Mouse (Mus musculus) limb, embryonic 15.5 days (tissue): ENCODE results near the gene Bbs1. TPM values are rescaled to one million over a fixed set of nuclear protein-coding genes. Genes with fewer than 3 reads are reported as not detected.
"Not testable (repeated sequence)": the region's sequence is repeated elsewhere in the genome, so short reads cannot be mapped to it uniquely, and the experiment has no call there.

Source experiments
- ATAC-seq: fragments of 200-750 bp; cut with Nextera tagmentation; 2 replicates; pipeline ENCODE4 v1.8.0; 2017; ENCODE audit warnings: low read depth, moderate TSS enrichment; ENCODE audit not compliant: insufficient number of reproducible peaks, low FRiP score, low TSS enrichment
- H3K27ac ChIP-seq: fragments of 300-500 bp; sonication (generic); 2 replicates; pipeline ENCODE4 v1.5.1; 2015; ENCODE audit warnings: moderate library complexity, mild to moderate bottlenecking, inconsistent platforms
- H3K27me3 ChIP-seq: fragments of 300-500 bp; sonication (generic); 2 replicates; pipeline ENCODE4 v1.6.1; 2015; ENCODE audit warnings: inconsistent platforms
- H3K36me3 ChIP-seq: fragments of 300-500 bp; sonication (generic); 2 replicates; pipeline ENCODE4 v1.6.1; 2015; ENCODE audit warnings: inconsistent platforms
- H3K4me1 ChIP-seq: fragments of 300-500 bp; sonication (generic); 2 replicates; pipeline ENCODE4 v1.6.1; 2015; ENCODE audit warnings: inconsistent platforms
- H3K4me2 ChIP-seq: fragments of 300-500 bp; sonication (generic); 2 replicates; pipeline ENCODE4 v1.6.1; 2015; ENCODE audit warnings: mild to moderate bottlenecking, inconsistent platforms
- H3K4me3 ChIP-seq: fragments of 300-500 bp; sonication (generic); 2 replicates; pipeline ENCODE4 v1.5.1; 2015; ENCODE audit warnings: mild to moderate bottlenecking, inconsistent platforms
- H3K9ac ChIP-seq: fragments of 300-500 bp; sonication (generic); 2 replicates; pipeline ENCODE4 v1.6.1; 2015; ENCODE audit warnings: inconsistent platforms
- H3K9me3 ChIP-seq: fragments of 300-500 bp; sonication (generic); 2 replicates; pipeline ENCODE4 v1.6.1; 2016; ENCODE audit warnings: inconsistent platforms
- WGBS: fragments of 180-500 bp; shearing (Covaris S2); methylation state at CpG from one replicate; pipeline ENCODE4 v1.1.7; 2015; 5-methylcytosine and 5-hydroxymethylcytosine counted together
- polyA plus RNA-seq: library from polyadenylated mRNA; unstranded; fragments of >200 nt; fragmentation: Nextera tagmentation; extraction: Ambion mirVana; gene quantifications from 2 replicates; pipeline ENCODE4 v1.2.1, GENCODE M21; 2015

Bbs1 gene
- polyA plus RNA-seq, result 3.0 and 3.3 TPM in 2 replicates

- no peak for ATAC-seq
- peaks cover 42% of the 10 kb centered on the region for H3K36me3 ChIP-seq
- WGBS, result 7% methylated on average over 31 of the region's 31 CpGs
These were observed at the start of gene Bbs1 for GRCm38 (mm10) chr19:4905979-4906794. Gene Bbs1 (minus strand): TSS chr19:4906628.

DNA sequence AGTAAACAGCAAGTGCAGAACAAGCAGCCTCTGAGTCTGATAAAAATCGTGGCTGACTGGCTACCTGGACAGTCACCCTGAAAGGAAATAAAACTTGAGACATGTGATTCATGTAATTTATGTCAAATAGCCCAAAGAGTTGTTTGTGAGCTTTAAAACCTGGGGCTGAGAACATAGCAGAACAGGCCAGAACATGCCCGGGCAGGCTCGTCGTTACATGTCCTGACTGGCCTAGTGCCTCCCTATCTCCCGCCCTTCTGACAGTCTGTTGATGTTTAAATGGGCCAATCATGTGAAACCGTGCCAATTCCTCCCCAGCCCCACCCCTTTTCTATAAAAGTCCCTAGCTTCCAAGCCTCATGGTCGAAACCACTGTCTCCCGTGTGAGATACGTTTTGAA, 42.2 kb upstream of the Bbs1 start:
- ATAC-seq, H3K9ac ChIP-seq, H3K9me3 ChIP-seq, H3K4me1 ChIP-seq, H3K27me3 ChIP-seq, H3K27ac ChIP-seq, H3K36me3 ChIP-seq, H3K4me2 ChIP-seq, H3K4me3 ChIP-seq: not testable (repeated sequence)
- 78% methylated on average over 9 of the region's 9 CpGs for WGBS

More at GRCm38 (mm10) chr19:4905979-4906794, at the start of gene Bbs1:
- Histone ChIP-seq H3K9ac (0 out of 2 replicates have a peak within 1 kb of the TSS, but pooled peaks have one; percentile 38), H3K27me3 (no peaks in the 10 kb centered on the region), H3K4me2 (peak within 1 kb of the TSS; percentile 69), H3K27ac (no peak within 1 kb of the TSS), H3K9me3 (no peaks in the 10 kb centered on the region), H3K4me1 (peaks cover 6% of the 10 kb centered on the region), H3K4me3 (peak within 1 kb of the TSS; percentile 64)

- Histone ChIP-seq H3K4me3 (no peak overlapping the region), H3K9ac (no peak overlapping the region), H3K27ac (no peak overlapping the region), H3K27me3 (no peaks in the 10 kb centered on the region; the same call in 1 of the 2 replicates), H3K36me3 (no peaks in the 10 kb centered on the region), H3K9me3 (no peaks in the 10 kb centered on the region), H3K4me2 (no peak overlapping the region), H3K4me1 (peaks cover 10% of the 10 kb centered on the region)
- 38% methylated on average over 6 of the region's 6 CpGs for WGBS
- no peak for ATAC-seq
These were observed 39.1 kb upstream of the Bbs1 start for GRCm38 (mm10) chr19:4945540-4945939.

DNA sequence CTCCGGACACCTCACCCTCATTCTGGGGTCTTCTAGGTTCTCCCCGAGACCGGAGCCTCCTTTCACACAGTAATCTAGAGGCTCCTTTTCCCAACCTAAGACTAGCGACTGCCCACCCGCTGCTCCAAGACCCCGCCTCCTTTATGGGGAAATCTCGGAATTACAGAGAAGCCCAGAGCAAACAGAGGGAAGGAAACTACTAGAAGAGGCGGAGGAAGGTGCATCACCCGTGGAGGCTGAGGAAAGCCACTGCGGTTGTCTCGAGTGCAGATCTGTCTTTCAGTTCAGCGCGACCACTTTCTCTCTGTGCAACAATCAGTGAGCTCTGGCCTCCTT, 36.8 kb upstream of the Bbs1 start:
- Histone ChIP-seq H3K4me2 (peak overlapping the region; percentile 94), H3K4me3 (peak overlapping the region; percentile 70), H3K9ac (peak overlapping the region; percentile 60), H3K27me3 (no peaks in the 10 kb centered on the region; the same call in 1 of the 2 replicates), H3K27ac (no peak overlapping the region), H3K9me3 (no peaks in the 10 kb centered on the region), H3K36me3 (no peaks in the 10 kb centered on the region), H3K4me1 (peaks cover 11% of the 10 kb centered on the region)
- peak; percentile 64; the same call in 1 of the 2 replicates for ATAC-seq
- 5% methylated on average over 13 of the region's 13 CpGs for WGBS

- under 1% methylated on average over 50 of the region's 55 CpGs for WGBS
- no peaks in the 10 kb centered on the region for H3K9me3 ChIP-seq
- peak; percentile 91 for ATAC-seq
- H3K4me1 ChIP-seq, result peaks cover 16% of the 10 kb centered on the region
- H3K27ac ChIP-seq, result no peak within 1 kb of the TSS
- H3K36me3 ChIP-seq, result no peaks in the 10 kb centered on the region
- H3K4me2 ChIP-seq, result peak within 1 kb of the TSS; percentile 94
- peak within 1 kb of the TSS; percentile 60 for H3K9ac ChIP-seq
- H3K27me3 ChIP-seq, result no peaks in the 10 kb centered on the region; the same call in 1 of the 2 replicates
- H3K4me3 ChIP-seq, result peak within 1 kb of the TSS; percentile 70
These were observed 36.3 kb upstream of the Bbs1 start, which contains the start of gene Peli3 for GRCm38 (mm10) chr19:4942551-4943252. Gene Peli3 (minus strand): TSS chr19:4943127.

DNA sequence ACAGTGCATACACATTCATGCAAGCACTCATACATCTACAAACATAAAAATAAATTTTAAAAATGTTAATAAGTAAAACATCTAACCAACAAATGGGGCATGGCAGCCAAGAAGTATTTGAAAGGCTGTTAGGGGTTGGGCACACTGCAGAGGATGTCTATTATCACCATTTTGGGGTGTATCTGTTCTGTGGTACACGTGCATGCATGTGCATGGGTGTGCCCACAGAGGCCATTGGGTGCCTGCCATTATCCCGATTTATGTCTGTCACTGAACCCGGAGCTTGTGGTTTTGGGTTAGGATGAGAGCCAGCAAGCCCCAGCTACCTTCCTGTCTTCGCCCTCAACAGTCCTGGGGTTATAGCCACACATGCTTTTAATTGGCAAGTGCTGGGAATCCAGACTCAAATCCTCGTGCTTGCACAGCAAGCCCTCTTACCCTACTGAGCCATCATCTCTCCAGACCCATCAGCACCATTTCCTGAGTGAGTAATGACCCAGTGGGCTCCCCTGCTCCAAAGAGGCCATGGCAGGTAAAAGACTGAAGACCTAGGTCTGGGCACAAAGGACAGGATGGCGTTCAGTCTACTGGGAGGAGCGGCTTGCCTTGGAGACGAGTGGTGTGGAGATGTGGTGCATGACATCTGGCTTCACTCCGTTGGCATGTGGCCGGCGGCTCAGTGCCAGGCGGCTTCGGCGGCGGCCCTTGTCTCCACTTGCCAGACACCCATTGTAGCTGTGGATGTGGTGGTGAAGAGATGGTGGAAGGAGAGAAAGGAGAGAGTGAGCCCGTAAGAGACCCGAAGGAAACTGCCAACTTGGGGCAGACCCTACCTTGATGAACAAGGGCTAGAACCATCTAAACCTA, 31.2 kb upstream of the Bbs1 start:
- no peaks in the 10 kb centered on the region; the same call in 1 of the 2 replicates for H3K27me3 ChIP-seq
- no peak overlapping the region for H3K27ac ChIP-seq
- ATAC-seq, result 0 out of 2 replicates have a peak, but pooled peaks have one; percentile 15
- H3K4me2 ChIP-seq, result no peak overlapping the region
- no peak overlapping the region for H3K4me3 ChIP-seq
- no peak overlapping the region for H3K9ac ChIP-seq
- peaks cover 4% of the 10 kb centered on the region for H3K36me3 ChIP-seq
- H3K9me3 ChIP-seq, result no peaks in the 10 kb centered on the region
- 76% methylated on average over 17 of the region's 17 CpGs for WGBS
- peaks cover 13% of the 10 kb centered on the region for H3K4me1 ChIP-seq

DNA sequence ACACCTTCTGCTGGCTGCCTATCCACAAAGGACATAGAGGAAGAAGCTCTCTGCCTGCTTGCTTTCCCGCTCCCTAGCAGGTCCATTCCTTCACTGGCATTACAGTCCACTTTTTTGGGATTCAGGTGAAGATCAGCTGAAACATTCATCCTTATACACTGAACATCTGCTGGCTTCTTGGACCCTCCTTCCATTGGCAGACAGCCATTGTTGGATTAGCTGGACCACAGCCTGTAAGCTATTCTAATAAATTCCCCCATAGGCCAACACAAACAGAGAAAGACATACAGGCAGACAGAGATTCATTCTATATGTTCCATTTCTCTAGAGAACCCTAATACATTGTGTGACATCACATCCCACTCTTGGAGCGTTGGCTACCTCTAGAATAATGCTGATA, 30.5 kb upstream of the Bbs1 start:
- ATAC-seq, result no peak
- 81% methylated on average over 2 of the region's 2 CpGs for WGBS
- Histone ChIP-seq H3K9me3 (no peaks in the 10 kb centered on the region), H3K4me1 (peaks cover 6% of the 10 kb centered on the region; the same call in 1 of the 2 replicates), H3K27ac (no peak overlapping the region), H3K4me2 (no peak overlapping the region), H3K4me3 (no peak overlapping the region), H3K36me3 (peaks cover 9% of the 10 kb centered on the region), H3K27me3 (no peaks in the 10 kb centered on the region), H3K9ac (no peak overlapping the region)

DNA sequence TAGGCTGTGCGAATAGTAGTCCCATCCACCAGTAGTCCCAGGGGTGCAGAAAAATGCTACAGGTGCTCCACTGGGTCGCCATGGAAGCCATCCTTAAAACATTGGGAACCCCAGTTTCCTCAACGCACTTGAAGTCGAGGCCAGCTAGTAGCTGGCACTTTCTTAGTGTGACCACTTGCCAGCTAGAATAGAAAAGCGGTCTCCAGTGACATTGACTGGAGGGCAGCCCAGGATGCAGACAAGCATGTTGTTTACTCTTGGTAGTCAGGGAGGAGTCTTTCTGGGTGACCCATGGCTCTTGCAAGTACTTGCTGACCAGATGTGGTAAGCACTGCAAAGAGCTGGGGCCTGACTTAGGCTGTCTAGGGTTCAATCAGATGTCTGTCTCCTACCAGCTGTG, 22.4 kb upstream of the Bbs1 start:
- peak overlapping the region; percentile 48; the same call in 1 of the 2 replicates for H3K9ac ChIP-seq
- H3K36me3 ChIP-seq, result peaks cover 27% of the 10 kb centered on the region
- peak overlapping the region; percentile 55 for H3K4me2 ChIP-seq
- no peak for ATAC-seq
- WGBS, result 59% methylated on average over 5 of the region's 5 CpGs
- peak overlapping the region; percentile 87 for H3K27ac ChIP-seq
- H3K27me3 ChIP-seq, result no peaks in the 10 kb centered on the region
- peak overlapping the region; percentile 72 for H3K4me3 ChIP-seq
- no peaks in the 10 kb centered on the region for H3K9me3 ChIP-seq
- peaks cover 23% of the 10 kb centered on the region for H3K4me1 ChIP-seq

DNA sequence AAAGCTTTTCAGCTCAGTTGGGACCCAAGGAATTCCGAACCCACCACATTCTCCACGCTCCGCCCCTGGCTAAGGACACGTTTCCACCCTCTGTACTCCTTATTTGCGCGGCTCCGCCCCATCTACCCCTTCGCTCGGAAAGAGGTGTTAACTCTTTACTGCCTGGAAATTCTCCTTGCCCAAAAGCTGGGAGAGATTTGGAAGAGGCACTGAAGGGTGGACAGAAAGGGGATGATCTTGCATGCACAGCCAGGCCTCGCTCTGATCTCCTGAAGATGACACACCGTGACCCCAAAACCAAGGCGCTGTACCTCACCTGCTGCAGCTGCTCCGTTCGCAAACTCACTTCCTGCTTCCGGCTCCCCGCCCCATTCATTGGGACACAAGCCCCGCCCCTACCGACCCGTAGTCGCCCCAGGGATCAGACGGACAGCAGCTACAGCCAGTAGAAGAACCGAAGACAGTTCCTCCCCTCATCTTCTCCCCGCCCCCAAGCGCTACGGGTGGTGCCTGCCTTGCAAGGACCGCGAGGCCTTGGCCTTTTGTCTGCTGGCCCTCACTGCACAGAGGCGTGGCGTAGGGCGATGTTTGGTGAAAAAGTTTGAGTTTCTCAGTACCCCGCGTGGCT, 21.6 kb upstream of the Bbs1 start, which contains the start of gene Dpp3:
Dpp3 (minus strand) TSS at position 384 of the 628 bp plus-strand sequence.
- Histone ChIP-seq H3K4me2 (peak within 1 kb of the TSS; percentile 55), H3K9me3 (no peaks in the 10 kb centered on the region), H3K4me1 (peaks cover 23% of the 10 kb centered on the region), H3K27me3 (no peaks in the 10 kb centered on the region), H3K27ac (peak within 1 kb of the TSS; percentile 87), H3K9ac (peak within 1 kb of the TSS; percentile 48; the same call in 1 of the 2 replicates), H3K4me3 (peak within 1 kb of the TSS; percentile 72), H3K36me3 (peaks cover 34% of the 10 kb centered on the region)
- WGBS, result under 1% methylated on average over 32 of the region's 32 CpGs
- peak; percentile 99 for ATAC-seq

DNA sequence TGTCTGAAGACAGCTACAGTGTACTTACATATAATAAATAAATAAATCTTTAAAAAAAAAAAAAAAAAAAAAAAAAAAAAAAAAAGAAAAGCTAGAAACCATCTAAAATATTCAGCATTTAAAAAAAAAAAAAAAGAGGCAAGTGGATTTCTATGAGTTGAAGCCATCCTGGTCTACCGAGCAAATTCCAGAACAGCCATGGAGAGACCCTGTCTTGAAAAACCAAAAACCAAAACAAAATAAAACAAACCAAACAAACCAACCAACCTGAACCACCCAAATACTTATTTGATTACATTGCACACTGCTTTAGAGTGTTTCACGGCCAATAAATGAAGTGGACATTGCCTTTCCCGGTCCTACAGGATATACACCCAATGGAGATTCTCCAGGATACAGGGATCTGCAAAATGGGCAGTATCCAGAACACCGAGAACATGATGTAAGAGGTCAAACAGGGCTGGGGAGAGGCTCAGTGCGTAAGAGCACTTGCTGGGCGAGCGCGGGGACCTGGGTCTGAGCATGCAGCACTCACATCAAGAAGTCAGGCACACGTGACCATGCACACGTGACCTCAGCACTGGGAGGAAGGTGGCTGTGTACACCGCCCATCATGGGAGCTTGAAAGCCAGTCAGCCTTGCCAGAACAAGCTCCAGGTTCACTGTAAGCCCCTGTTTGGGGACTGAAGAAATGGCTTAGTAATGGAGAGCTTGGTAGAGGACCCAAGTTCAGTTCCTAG, 18.9 kb upstream of the Bbs1 start:
- no peak overlapping the region for H3K27ac ChIP-seq
- WGBS, result 92% methylated on average over 11 of the region's 11 CpGs
- no peaks in the 10 kb centered on the region for H3K27me3 ChIP-seq
- H3K4me2 ChIP-seq, result no peak overlapping the region
- H3K9me3 ChIP-seq, result no peaks in the 10 kb centered on the region
- H3K36me3 ChIP-seq, result peaks cover 53% of the 10 kb centered on the region
- ATAC-seq, result no peak
- no peak overlapping the region for H3K9ac ChIP-seq
- peaks cover 23% of the 10 kb centered on the region for H3K4me1 ChIP-seq
- no peak overlapping the region for H3K4me3 ChIP-seq
